Mouse (Mus musculus) ES-E14 (cell line): ENCODE results near the gene Lhfp. TPM values are rescaled to one million over a fixed set of nuclear protein-coding genes. Genes with fewer than 3 reads are reported as not detected.

ENCODE experiments used
- DNase-seq: peaks from one replicate; pipeline ENCODE4 v3.0.0-alpha.2; 2013; ENCODE audit warnings: low read depth, low spot score
- H3K27ac ChIP-seq: 2 replicates; pipeline ENCODE4 v1.5.1; 2012; ENCODE audit warnings: low read depth, mild to moderate bottlenecking, low read length, moderate library complexity, mixed read lengths; ENCODE audit not compliant: poor library complexity, insufficient read depth, severe bottlenecking
- H3K36me3 ChIP-seq: 2 replicates; pipeline ENCODE4 v1.6.1; 2012; ENCODE audit warnings: mild to moderate bottlenecking, low read length, moderate library complexity, mixed read lengths; ENCODE audit not compliant: control insufficient read depth, poor library complexity, insufficient read depth, severe bottlenecking
- H3K4me1 ChIP-seq, 2 experiments: fragments of 150-350 bp in 1 of 2; sonication (generic) in 1 of 2; 2 replicates each; pipeline ENCODE4 v1.6.1; 2012; ENCODE audit warnings: low read length in 2 of 2, mild to moderate bottlenecking in 1 of 2, mixed read lengths in 1 of 2; ENCODE audit not compliant: control insufficient read depth in 2 of 2, insufficient read depth in 2 of 2, poor library complexity in 1 of 2
- H3K4me3 ChIP-seq, 2 experiments: fragments of 150-350 bp in 1 of 2; sonication (generic) in 1 of 2; 2 replicates each; pipeline ENCODE4 v1.5.1; 2012; ENCODE audit warnings: low read length in 2 of 2, low read depth in 1 of 2, mild to moderate bottlenecking in 1 of 2, mixed read lengths in 1 of 2; ENCODE audit not compliant: insufficient read depth in 1 of 2, poor library complexity in 1 of 2, severe bottlenecking in 1 of 2
- H3K9ac ChIP-seq: 2 replicates; pipeline ENCODE4 v1.6.1; 2012; ENCODE audit warnings: low read depth, mild to moderate bottlenecking, low read length, mixed read lengths; ENCODE audit not compliant: poor library complexity, insufficient read depth, severe bottlenecking
- H3K9me3 ChIP-seq: fragments of 150-350 bp; sonication (generic); 2 replicates; pipeline ENCODE4 v1.6.1; 2012; ENCODE audit warnings: low read depth, mild to moderate bottlenecking, low read length; ENCODE audit not compliant: control insufficient read depth, insufficient read depth
- CHD2 ChIP-seq: IDR thresholded peaks from 2 replicates; pipeline ENCODE4 v1.6.1; 2014; ENCODE audit warnings: mild to moderate bottlenecking, low read depth, low read length, inconsistent platforms
- HCFC1 ChIP-seq: IDR thresholded peaks from 2 replicates; pipeline ENCODE4 v1.6.1; 2012; ENCODE audit warnings: low read length, inconsistent platforms, borderline replicate concordance; ENCODE audit not compliant: insufficient read depth
- MAFK ChIP-seq: IDR thresholded peaks from 2 replicates; pipeline ENCODE4 v1.6.1; 2014; ENCODE audit warnings: mild to moderate bottlenecking, low read depth, low read length, inconsistent platforms; ENCODE audit not compliant: insufficient read depth
- ZC3H11A ChIP-seq: IDR thresholded peaks from 2 replicates; pipeline ENCODE4 v1.6.1; 2012; ENCODE audit warnings: low read depth, mild to moderate bottlenecking, inconsistent platforms, low read length, borderline replicate concordance
- ZNF384 ChIP-seq: IDR thresholded peaks from 2 replicates; pipeline ENCODE4 v1.6.1; 2012; ENCODE audit warnings: low read depth, low read length, inconsistent platforms
- in situ Hi-C, 2 experiments: fragments of 600-800 bp; cut with MboI; formaldehyde crosslinking; loops; one replicate each; pipeline ENCODE4 v1.15.1; 2025; ENCODE audit warnings: low sequenced_read_pairs in 2 of 2, inconsistent platforms in 1 of 2; ENCODE audit not compliant: unreplicated experiment in 2 of 2
- total RNA-seq: library from RNA; depleted of rRNA; stranded (reverse); fragments of 300-350 nt; gene quantifications from 2 replicates; pipeline ENCODE4 v1.2.3, GENCODE M21; 2012

Gene Lhfp
- total RNA-seq, 1 experiment, result 20.2 TPM

- Histone ChIP-seq H3K27ac (no peak overlapping the region), H3K9me3 (no peaks in the 10 kb centered on the region), H3K36me3 (no peaks in the 10 kb centered on the region), H3K4me1 (no peaks in the 10 kb centered on the region), H3K9ac (no peak overlapping the region), H3K4me3 (no peak overlapping the region)
- in situ Hi-C loops, result loop anchor here (25.0 kb wide), 2 partner anchors 192 to 417 kb away; partner anchors contain the start of genes Nhlrc3 (in 1 of the 2) and Proser1 (in 1 of the 2)
- DNase-seq, result no peak
- TF ChIP-seq ZNF384 (no peak), CHD2 (no peak), MAFK (no peak), HCFC1 (no peak), ZC3H11A (no peak)
Observed at GRCm38 (mm10) chr3:53045697-53046096, 4.4 kb downstream of the Lhfp start.

- Histone ChIP-seq H3K4me1 (no peaks in the 10 kb centered on the region), H3K36me3 (no peaks in the 10 kb centered on the region), H3K4me3 (no peak overlapping the region), H3K27ac (no peak overlapping the region), H3K9me3 (no peaks in the 10 kb centered on the region), H3K9ac (no peak overlapping the region)
- TF ChIP-seq ZNF384 (no peak), ZC3H11A (no peak), CHD2 (no peak), MAFK (no peak), HCFC1 (no peak)
- in situ Hi-C loops, result loop anchor here (25.0 kb wide), 2 partner anchors 191 to 416 kb away; partner anchors contain the start of genes Nhlrc3 (in 1 of the 2) and Proser1 (in 1 of the 2)
- no peak for DNase-seq
Observed at GRCm38 (mm10) chr3:53046371-53046770, 5.0 kb downstream of the Lhfp start.

DNA sequence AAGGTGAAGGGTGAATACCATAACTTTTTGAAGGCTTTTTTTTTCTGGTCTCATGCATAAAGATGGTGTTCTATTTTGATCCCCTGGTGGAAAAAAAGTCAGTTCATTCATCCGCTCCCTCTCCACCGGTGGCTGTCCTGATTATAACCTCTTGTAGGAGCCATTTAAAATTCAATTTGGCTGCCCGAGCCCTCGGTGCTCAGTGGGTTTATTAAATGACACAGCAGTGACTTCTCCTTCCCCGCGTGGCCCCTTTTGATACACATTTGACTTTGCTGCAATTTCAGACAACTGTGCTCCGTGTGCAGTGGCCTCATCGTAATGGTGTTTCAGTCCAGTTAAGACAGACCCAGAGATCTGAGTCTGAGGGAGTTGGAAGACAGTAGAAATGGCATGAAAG lies 11.1 kb downstream of the Lhfp start:
- Histone ChIP-seq H3K9ac (no peak overlapping the region), H3K4me3 (no peak overlapping the region), H3K4me1 (no peaks in the 10 kb centered on the region), H3K36me3 (no peaks in the 10 kb centered on the region), H3K9me3 (no peaks in the 10 kb centered on the region), H3K27ac (no peak overlapping the region)
- DNase-seq, result no peak
- no peak for TF ChIP-seq CHD2
- TF ChIP-seq MAFK, result no peak
- no peak for TF ChIP-seq ZNF384
- TF ChIP-seq HCFC1, result no peak
- no peak for TF ChIP-seq ZC3H11A
- in situ Hi-C loops, result no loop called here

GRCm38 (mm10) chr3:53056430-53056829 lies 15.1 kb downstream of the Lhfp start:
- Histone ChIP-seq H3K4me1 (no peaks in the 10 kb centered on the region), H3K36me3 (no peaks in the 10 kb centered on the region), H3K9ac (no peak overlapping the region), H3K27ac (no peak overlapping the region), H3K9me3 (no peaks in the 10 kb centered on the region), H3K4me3 (no peak overlapping the region)
- TF ChIP-seq ZNF384 (no peak), ZC3H11A (no peak), MAFK (no peak), HCFC1 (no peak), CHD2 (no peak)
- in situ Hi-C loops, result no loop called here
- DNase-seq, result no peak

DNA sequence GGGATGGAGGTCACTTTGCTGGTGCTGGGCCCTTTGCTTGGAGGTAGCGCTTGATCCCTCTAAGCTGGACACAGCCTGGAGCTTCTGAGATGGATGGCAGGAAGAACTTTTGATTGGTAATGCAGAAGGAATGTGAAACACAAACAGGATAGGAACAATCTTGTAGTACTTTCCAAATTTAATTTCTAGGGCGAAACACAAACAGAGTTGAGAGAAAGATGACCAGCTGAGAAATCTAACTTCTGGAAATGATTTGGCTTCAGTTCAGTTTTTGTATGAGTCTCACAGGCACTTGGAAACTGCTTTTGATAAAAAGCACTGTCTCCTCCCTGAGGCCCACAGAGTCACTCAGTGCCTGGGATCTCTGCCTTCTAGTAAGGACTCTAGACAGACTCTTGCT lies 18.6 kb downstream of the Lhfp start:
- in situ Hi-C loops, result no loop called here
- TF ChIP-seq ZC3H11A, result no peak
- TF ChIP-seq HCFC1, result no peak
- no peak for TF ChIP-seq ZNF384
- TF ChIP-seq CHD2, result no peak
- TF ChIP-seq MAFK, result no peak
- no peak for DNase-seq

More for the DNA sequence above, 18.6 kb downstream of the Lhfp start:
- Histone ChIP-seq H3K27ac (no peak overlapping the region), H3K4me1 (no peaks in the 10 kb centered on the region), H3K4me3 (no peak overlapping the region), H3K9ac (no peak overlapping the region), H3K9me3 (no peaks in the 10 kb centered on the region), H3K36me3 (no peaks in the 10 kb centered on the region)
